Mouse (Mus musculus): ENCODE measurements around the gene Notch1. TPM values are rescaled to one million over a fixed set of nuclear protein-coding genes. Genes with fewer than 3 reads are reported as not detected.

The Notch1 gene
- total and polyA plus RNA-seq, 2 experiments, result 6.2 to 9.7 TPM

DNA sequence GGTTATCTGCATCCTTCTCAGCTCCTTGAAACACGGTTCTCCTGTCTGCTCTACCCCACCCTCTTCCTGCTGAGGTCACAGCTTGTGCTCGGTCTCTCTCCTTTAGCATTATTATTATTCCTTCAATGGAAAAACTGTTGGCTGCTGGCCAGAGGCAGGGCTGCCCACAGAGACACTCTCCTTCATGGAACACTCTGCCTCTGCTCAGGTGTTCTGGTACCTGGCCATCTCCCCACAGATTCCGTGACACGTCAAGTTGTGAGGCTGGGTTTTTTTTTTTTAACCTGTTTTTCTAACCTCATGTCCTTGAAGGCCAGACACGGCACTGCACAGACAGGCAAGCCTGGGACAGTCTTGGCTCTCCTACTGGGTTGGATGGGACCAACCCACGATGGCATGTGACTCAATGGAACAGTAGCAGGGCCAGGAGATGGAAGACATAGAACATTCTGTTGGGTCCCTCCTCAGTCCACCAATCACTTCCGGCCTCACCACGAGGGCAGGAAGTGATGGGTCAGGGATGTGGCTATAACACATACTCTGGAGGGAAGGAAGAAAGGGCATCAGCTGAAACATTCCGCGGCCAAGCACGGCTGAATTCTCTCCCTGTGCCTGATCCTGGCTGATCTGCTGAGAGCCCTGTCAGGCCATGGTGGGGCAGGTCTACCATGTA lies 18.5 kb downstream of the Notch1 start:
- peaks cover 26% of the 10 kb centered on the region for H3K4me1 ChIP-seq (ENCODE audit: control insufficient read depth, insufficient read depth, low read length)
- no peak for DNase-seq (ENCODE audit: extremely low read depth, low read depth, low spot score)
- TF ChIP-seq CTCF (IDR thresholded peaks at IDR 0.05; ENCODE audit: low read depth, low read length) (no peak), POLR2A (IDR thresholded peaks at IDR 0.05; ENCODE audit: extremely low read depth, insufficient read depth, low read length) (no peak)
- WGBS, result 74% methylated on average over 11 of the region's 11 CpGs
- peak overlapping the region; percentile 5; the same call in 1 of the 2 replicates for H3K9ac ChIP-seq (ENCODE audit: low read depth, low read length)
- H3K4me3 ChIP-seq (ENCODE audit: insufficient read depth, low read depth, low read length), result no peak overlapping the region
- H3K27me3 ChIP-seq (ENCODE audit: control insufficient read depth, insufficient read depth, low read length), result no peaks in the 10 kb centered on the region
- peaks cover 76% of the 10 kb centered on the region for H3K79me2 ChIP-seq (ENCODE audit: control insufficient read depth, insufficient read depth, low read length)
- no peaks in the 10 kb centered on the region for H3K36me3 ChIP-seq (ENCODE audit: control insufficient read depth, insufficient read depth, low read length)
- peak overlapping the region; percentile 45 for H3K27ac ChIP-seq (replicated peaks; ENCODE audit: insufficient read depth, low read depth, low read length)

DNA sequence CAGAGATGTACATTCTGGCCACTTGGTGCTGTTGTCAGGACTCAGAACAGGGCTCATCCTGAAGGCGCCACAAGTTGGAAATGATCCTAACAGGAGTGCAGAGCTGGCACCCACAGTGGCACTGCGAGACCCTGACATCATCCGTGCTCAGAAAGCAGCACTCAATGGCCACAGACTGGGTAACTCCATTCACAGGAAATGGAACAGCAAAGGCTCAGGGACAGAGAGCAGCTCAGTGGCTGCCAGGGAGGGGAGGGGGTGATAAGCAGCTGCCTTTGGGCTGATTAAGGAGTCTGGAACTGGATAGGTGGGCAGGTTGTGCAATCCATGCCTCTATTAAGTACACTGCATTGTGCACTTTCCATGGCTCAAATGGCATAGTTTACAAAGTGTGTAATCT lies 20.0 kb downstream of the Notch1 start:
- H3K79me2 ChIP-seq (ENCODE audit: control insufficient read depth, insufficient read depth, low read length), result peaks cover 79% of the 10 kb centered on the region
- peaks cover 24% of the 10 kb centered on the region for H3K4me1 ChIP-seq (ENCODE audit: control insufficient read depth, insufficient read depth, low read length)
- H3K27ac ChIP-seq (replicated peaks; ENCODE audit: insufficient read depth, low read depth, low read length), result no peak overlapping the region
- 75% methylated on average over 3 of the region's 3 CpGs for WGBS
- DNase-seq (ENCODE audit: extremely low read depth, low read depth, low spot score), result no peak
- no peaks in the 10 kb centered on the region for H3K27me3 ChIP-seq (ENCODE audit: control insufficient read depth, insufficient read depth, low read length)
- H3K4me3 ChIP-seq (ENCODE audit: insufficient read depth, low read depth, low read length), result no peak overlapping the region
- no peaks in the 10 kb centered on the region for H3K36me3 ChIP-seq (ENCODE audit: control insufficient read depth, insufficient read depth, low read length)
- H3K9ac ChIP-seq (ENCODE audit: low read depth, low read length), result no peak overlapping the region
- TF ChIP-seq CTCF (IDR thresholded peaks at IDR 0.05; ENCODE audit: low read depth, low read length), result no peak
- TF ChIP-seq POLR2A (IDR thresholded peaks at IDR 0.05; ENCODE audit: extremely low read depth, insufficient read depth, low read length), result no peak

DNA sequence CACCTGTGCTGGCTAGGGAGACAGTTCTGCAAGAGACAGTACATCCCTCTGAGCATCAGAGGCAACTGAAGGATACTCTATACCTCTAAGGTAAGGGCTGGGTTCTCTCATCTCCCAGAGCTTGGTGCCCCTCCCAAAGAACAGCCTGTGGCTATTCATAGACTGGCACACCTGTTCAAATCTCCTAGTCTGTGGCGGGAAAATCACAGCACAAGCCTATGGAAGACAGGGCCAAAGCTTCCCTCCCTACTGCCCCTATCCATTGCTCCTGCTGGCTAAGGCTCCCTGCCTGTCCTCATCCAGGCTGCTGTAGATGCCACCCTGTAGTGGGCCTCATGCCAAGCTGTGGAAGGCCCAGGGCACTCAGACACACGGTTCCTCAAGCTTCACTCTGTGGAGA lies 20.8 kb downstream of the Notch1 start:
- TF ChIP-seq CTCF (IDR thresholded peaks at IDR 0.05; ENCODE audit: low read depth, low read length), result no peak
- TF ChIP-seq POLR2A (IDR thresholded peaks at IDR 0.05; ENCODE audit: extremely low read depth, insufficient read depth, low read length), result no peak
- peaks cover 24% of the 10 kb centered on the region for H3K4me1 ChIP-seq (ENCODE audit: control insufficient read depth, insufficient read depth, low read length)
- H3K4me3 ChIP-seq (ENCODE audit: insufficient read depth, low read depth, low read length), result no peak overlapping the region
- H3K79me2 ChIP-seq (ENCODE audit: control insufficient read depth, insufficient read depth, low read length), result peaks cover 79% of the 10 kb centered on the region
- no peak overlapping the region for H3K9ac ChIP-seq (ENCODE audit: low read depth, low read length)
- DNase-seq (ENCODE audit: extremely low read depth, low read depth, low spot score), result no peak
- WGBS, result 72% methylated on average over 2 of the region's 2 CpGs
- no peak overlapping the region for H3K27ac ChIP-seq (replicated peaks; ENCODE audit: insufficient read depth, low read depth, low read length)
- no peaks in the 10 kb centered on the region for H3K36me3 ChIP-seq (ENCODE audit: control insufficient read depth, insufficient read depth, low read length)
- H3K27me3 ChIP-seq (ENCODE audit: control insufficient read depth, insufficient read depth, low read length), result no peaks in the 10 kb centered on the region

DNA sequence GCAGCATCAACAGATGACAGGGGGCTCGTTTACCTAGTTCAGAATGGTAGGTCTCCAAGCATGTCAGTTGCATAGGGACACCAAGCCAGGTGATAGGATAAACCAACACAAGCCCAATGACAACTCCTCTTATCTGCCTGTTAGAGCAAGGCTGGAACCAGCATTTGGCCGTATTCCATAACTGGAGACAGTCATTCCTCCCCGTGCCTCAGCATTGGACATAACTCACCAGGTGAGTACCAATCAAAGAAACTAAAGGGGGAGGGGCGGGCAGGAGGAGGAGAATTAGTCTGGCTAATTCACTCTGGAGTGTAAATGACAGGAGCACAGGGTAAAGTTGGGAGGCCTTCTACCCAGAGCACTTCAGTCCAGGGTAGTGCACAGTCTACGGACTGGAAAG lies 21.5 kb downstream of the Notch1 start:
- Histone ChIP-seq H3K4me1 (ENCODE audit: control insufficient read depth, insufficient read depth, low read length) (peaks cover 29% of the 10 kb centered on the region), H3K36me3 (ENCODE audit: control insufficient read depth, insufficient read depth, low read length) (no peaks in the 10 kb centered on the region), H3K27ac (replicated peaks; ENCODE audit: insufficient read depth, low read depth, low read length) (peak overlapping the region; percentile 83; the same call in 1 of the 2 replicates), H3K4me3 (ENCODE audit: insufficient read depth, low read depth, low read length) (no peak overlapping the region), H3K9ac (ENCODE audit: low read depth, low read length) (no peak overlapping the region), H3K27me3 (ENCODE audit: control insufficient read depth, insufficient read depth, low read length) (no peaks in the 10 kb centered on the region), H3K79me2 (ENCODE audit: control insufficient read depth, insufficient read depth, low read length) (peaks cover 80% of the 10 kb centered on the region)
- DNase-seq (ENCODE audit: extremely low read depth, low read depth, low spot score), result peak; percentile 74
- 51% methylated on average over 5 of the region's 5 CpGs for WGBS
- no peak for TF ChIP-seq CTCF (IDR thresholded peaks at IDR 0.05; ENCODE audit: low read depth, low read length)
- TF ChIP-seq POLR2A (IDR thresholded peaks at IDR 0.05; ENCODE audit: extremely low read depth, insufficient read depth, low read length), result no peak

DNA sequence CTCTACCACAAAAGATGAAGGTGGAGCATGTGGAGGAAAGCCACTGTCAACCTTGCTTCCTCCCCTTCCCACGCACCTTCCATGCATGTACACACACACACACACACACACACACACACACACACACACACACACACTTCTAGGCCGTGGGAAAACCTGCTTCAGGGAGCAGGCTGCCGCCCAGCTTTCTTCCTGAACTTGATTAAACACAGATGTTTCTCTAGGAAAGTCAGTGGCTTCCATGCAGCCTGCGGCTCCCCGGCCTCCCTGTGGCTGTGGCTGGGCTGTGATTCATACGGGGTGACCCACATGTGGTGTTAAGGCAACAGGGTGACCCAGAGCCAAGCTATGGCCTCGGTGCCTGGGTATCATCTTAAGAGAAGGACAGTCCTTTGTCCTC lies 22.1 kb downstream of the Notch1 start:
- H3K9ac ChIP-seq (ENCODE audit: low read depth, low read length), result no peak overlapping the region
- peaks cover 30% of the 10 kb centered on the region for H3K4me1 ChIP-seq (ENCODE audit: control insufficient read depth, insufficient read depth, low read length)
- no peak overlapping the region for H3K4me3 ChIP-seq (ENCODE audit: insufficient read depth, low read depth, low read length)
- no peak for DNase-seq (ENCODE audit: extremely low read depth, low read depth, low spot score)
- no peak for TF ChIP-seq POLR2A (IDR thresholded peaks at IDR 0.05; ENCODE audit: extremely low read depth, insufficient read depth, low read length)
- no peak for TF ChIP-seq CTCF (IDR thresholded peaks at IDR 0.05; ENCODE audit: low read depth, low read length)
- peak overlapping the region; percentile 83 for H3K27ac ChIP-seq (replicated peaks; ENCODE audit: insufficient read depth, low read depth, low read length)
- no peaks in the 10 kb centered on the region for H3K27me3 ChIP-seq (ENCODE audit: control insufficient read depth, insufficient read depth, low read length)
- WGBS, result 64% methylated on average over 7 of the region's 7 CpGs
- peaks cover 79% of the 10 kb centered on the region for H3K79me2 ChIP-seq (ENCODE audit: control insufficient read depth, insufficient read depth, low read length)
- no peaks in the 10 kb centered on the region for H3K36me3 ChIP-seq (ENCODE audit: control insufficient read depth, insufficient read depth, low read length)
